Mouse (Mus musculus): ENCODE results near the gene Lhpp. TPM values are rescaled to one million over a fixed set of nuclear protein-coding genes. Genes with fewer than 3 reads are reported as not detected.
A peak's percentile ranks its signal among the peaks of the same experiment; 100 is the strongest.

Lhpp gene
- total RNA-seq, 2 experiments from 2014 or later = 1.7 to 1.8 TPM

DNA sequence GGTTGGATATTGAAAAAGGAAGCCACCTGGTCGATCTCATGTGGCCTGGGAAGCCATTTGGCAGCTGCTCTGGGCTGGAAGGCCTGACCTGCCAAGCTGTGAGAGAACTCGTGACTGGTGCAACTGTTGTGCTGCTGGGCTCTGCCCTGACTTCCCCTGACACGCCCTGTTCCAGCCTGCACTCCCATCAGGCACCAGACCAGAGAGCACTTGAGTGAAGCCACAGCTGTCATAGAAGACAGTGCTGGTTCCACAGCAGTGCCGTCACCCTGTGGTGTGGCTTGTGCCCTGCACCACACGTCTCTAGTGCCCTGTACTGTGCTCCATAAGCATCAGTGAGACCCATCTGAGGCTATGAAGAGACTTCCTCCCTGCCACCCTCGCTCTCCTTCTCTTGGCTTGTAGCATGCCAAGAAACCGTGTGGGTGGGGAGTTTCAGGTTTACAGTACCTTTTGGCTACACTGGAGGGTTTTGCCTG is 62.1 kb downstream of the Lhpp start:
- peak; percentile 62; the same call in 1 of the 2 replicates for ATAC-seq (replicated peaks; ENCODE audit: low FRiP score, poor library complexity, severe bottlenecking)

DNA sequence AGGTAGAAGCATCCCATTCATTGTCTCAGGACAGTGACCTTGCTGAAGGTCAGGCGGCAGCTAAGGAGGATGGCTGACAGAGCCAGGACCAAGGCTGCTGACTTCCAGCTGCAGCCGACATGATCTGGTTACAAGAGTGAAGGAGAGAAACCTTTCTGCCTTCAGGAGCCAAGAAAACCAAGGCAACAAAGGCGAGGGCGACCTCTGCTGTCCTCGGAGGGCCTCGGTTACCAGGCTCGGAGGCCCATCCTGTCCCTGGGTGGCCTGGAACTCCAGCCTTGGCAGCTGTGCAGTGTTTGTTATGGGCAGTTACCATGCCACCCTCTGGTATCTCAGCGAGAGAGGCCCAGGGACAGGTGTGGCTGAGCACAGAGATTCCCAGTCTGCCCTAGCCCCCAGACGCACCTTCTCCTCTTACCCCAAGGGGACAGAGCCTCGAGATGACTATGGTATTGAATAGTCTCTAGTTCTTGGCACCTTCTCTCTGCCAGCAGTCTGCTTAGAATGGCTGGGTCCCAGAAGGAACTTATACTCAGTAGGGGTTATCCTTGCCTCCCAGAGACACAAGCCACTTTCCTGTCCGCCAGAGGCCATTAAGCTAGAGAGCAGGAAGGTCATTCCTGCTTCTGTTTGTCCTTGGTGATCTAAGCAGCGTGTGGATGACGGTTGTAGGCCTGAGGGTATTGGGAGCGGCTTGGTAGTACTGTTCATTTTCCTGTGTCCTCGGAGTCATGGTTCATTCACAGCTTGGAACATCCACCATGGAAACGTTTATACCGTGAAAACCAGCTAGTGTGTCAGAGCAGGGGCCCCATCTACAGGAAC is 63.7 kb downstream of the Lhpp start:
- ATAC-seq (replicated peaks; ENCODE audit: low FRiP score, poor library complexity, severe bottlenecking) = no peak

DNA sequence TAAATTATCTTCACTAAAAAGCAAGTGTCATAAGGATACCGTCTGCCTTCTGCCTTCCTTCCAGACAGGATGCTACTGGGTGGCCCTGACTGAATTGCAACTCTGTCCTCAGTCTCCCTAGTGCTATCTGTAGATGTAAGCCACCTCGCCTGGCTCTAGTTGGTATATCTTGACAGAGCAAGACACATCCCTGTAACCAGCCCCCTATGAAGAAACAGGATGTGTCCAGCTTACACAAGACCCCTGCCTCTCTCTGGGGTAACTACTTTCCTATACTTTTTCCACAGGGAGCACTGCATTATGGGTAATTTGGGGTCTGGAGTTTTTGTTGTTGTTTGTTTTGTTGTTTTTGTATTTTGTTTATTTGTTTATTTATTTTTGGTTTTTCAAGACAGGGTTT is 65.5 kb downstream of the Lhpp start:
- no peak for ATAC-seq (replicated peaks; ENCODE audit: low FRiP score, poor library complexity, severe bottlenecking)

DNA sequence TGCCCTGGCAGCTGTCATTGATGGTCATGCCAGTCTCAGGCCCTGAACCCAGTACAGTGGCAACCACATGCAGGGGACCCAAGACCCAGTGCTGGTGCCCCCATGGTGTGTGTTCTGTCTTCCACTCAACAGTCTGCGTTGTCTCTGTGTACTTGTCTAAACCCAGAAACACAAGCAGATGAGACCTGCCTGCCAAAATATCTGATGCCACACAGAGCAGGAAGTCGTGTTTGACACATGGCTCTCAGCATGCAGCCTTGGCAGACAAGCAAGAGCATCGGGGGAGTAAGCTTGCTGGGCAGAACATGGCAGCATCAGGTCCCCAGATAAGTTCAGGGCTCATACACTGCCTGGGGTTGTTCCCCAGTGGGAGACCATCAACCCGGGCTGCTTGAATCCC is 68.7 kb downstream of the Lhpp start:
- no peak for ATAC-seq (replicated peaks; ENCODE audit: low FRiP score, poor library complexity, severe bottlenecking)

DNA sequence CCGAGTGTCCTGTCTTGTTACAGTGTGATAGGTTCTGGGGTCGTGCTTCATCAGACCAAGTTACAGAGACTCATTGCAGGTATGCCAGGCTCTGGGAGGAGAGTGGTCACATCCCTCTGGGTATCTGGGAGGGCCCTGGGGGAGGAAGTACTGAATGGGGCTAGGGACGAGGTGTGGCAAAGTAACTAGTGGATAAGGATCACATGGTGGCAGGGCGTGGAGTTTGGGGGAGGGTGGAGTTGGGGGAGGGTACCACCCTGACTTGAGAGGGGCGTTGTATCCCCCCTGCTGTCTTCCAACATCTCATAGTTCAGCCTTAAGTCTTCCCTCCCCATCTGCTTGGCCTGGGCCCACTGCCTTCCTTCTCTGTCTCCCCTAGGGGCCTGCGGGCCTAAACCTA is 69.1 kb downstream of the Lhpp start:
- ATAC-seq (replicated peaks; ENCODE audit: low FRiP score, poor library complexity, severe bottlenecking) = no peak

DNA sequence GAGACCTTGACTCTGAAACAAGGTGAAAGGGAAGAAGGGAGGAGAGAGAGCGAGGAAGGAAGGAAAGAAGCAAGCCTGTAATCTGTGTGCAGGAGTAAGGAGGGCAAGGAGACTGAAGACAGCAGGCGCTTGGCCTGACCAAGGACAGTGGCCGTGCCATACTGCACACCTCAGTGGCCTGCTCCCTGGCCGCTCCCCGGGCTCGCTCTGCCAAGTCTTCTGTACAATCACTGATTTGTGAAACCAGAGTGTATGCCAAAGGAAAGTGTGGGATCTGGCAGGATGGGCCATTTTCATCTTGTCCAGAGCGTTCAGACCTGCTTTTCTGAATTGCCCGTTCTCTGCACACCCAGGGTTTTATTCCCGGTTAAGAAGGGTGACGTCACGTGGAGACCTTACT is 70.9 kb downstream of the Lhpp start:
- no peak for ATAC-seq (replicated peaks; ENCODE audit: low FRiP score, poor library complexity, severe bottlenecking)

DNA sequence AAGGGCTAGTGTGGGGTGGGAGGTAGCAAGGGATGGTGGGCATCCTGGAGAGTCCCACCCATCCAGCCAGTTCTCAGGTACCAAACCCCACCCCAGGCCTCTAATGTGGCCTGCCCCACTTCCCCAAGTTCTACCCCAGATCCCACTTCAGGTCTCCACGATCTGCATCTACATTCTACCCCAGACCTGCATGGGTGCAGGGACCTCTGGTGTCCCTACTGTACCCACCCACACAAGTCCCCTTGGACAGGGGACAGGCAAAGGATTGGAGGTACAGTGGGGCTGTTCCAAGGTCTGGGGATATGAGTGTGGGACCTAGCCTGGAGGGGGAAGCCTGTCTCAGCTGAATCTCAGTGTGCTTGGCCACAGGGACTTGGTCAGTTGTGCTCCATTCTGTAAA is 71.4 kb downstream of the Lhpp start:
- ATAC-seq (replicated peaks; ENCODE audit: low FRiP score, poor library complexity, severe bottlenecking) = no peak

DNA sequence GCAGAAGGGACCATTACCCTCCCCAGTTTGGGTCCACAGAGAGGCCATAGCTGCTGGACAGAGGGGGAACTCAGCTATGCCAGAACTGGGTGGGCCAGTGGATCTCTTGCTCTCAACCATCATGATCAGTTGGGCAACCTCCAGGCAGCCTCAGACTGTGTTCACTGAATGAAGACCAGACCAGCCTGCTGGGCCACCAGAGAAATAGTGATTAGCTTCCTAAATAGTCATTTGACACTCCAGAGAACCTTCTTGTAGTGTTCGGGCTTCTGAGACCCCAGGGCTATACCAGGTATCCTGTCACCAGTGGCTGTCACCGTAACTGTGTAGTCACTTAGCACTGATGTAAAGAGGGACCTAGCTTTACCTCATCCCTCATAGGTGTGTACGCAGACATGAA is 71.9 kb downstream of the Lhpp start:
- no peak for ATAC-seq (replicated peaks; ENCODE audit: low FRiP score, poor library complexity, severe bottlenecking)

DNA sequence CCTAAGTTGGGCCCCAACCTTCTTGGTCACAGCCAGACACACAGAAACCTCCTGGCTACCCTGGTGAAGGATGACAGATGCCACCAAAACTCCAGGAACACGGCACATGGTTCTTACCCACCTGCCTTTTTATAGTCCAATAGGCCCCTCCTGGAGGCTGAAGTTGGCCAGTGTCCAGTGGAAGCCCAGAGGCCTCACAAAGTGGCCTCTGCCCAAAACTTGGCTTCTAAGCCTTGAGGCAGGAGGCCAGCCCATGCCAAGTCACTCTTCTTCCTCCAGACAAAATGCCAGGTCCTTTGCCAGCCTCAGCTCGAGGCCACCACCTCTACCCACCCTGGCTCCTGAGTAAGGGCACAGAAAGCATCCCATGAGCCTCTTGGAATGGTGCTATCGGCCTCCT is 72.5 kb downstream of the Lhpp start:
- ATAC-seq (replicated peaks; ENCODE audit: low FRiP score, poor library complexity, severe bottlenecking) = no peak

DNA sequence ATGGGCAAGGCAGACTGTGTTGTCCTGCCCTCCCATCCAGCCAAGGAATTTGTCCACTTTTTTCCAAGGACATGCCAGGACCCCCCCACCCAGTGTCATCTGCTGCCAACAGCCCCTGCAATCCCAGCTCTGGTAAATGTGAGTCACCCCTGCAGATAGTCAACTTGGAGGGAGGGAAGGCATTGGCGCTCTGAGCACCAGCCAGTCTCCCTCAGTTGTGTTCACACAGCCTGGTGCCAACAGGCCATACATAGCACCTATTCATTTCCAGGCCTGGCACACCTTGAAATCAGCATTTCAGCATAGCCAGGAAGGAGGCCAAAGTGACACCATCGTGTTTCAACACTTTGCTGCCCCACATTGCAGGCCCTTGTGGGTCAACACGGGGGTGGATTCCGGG is 73.5 kb downstream of the Lhpp start:
- ATAC-seq (replicated peaks; ENCODE audit: low FRiP score, poor library complexity, severe bottlenecking) = no peak

DNA sequence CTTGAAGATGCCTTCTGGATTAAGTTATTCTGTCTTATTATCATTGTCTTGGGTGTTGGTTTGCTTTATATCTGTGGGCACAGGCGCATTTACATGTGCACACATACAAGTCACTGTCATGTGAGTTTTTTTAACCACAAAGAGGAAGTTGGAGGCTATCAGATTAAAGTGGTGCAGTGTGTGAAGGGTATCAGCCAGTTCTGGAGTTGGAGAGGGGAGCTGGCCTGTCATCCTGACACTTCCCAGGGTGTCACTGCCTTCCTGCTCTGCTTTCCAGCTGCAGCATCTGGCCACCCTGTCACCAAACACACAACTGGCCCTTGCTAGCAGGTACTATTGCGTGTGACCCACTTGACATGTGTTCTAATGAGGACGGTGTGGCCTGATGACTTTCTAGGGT is 76.1 kb downstream of the Lhpp start:
- no peak for ATAC-seq (replicated peaks; ENCODE audit: low FRiP score, poor library complexity, severe bottlenecking)

DNA sequence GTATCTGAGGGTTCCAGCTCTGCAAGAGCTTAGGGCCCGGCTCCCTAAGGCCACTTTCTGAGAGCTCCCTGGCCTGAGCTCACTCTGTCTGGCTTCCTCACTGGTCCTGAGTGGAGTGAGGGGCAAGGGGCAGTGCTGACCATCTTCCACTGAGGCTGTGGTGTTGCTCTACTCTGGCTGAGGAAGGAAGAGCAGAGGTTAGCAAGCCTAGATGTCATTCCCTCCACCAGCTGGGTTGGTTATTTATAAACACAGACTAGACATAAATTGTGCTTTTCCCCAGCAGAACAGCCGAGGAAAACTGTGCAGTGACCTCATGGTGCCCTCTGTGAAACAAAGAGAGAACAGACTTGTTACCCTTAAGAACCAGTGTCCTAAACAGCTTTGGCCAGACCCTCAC is 77.5 kb downstream of the Lhpp start:
- no peak for ATAC-seq (replicated peaks; ENCODE audit: low FRiP score, poor library complexity, severe bottlenecking)

DNA sequence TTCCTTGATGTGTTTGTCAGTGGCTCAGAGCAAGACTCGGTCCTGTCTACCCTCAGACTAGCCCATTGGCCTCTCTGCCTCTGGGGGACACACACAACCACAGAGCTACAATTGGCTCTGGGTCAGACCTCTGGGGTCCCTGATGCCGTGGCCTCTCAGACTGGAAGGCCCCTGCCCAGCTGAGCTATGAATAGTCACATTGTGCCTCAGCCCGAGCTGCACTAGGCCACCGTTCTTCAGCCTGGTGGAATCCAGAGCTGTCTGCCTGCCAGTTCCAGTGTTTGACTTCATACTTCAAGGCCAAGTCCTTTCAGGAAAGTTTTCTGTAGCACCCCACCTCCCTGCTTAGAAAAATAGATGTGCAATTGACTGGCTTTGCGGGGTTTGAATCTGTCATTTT is 78.3 kb downstream of the Lhpp start:
- no peak for ATAC-seq (replicated peaks; ENCODE audit: low FRiP score, poor library complexity, severe bottlenecking)

DNA sequence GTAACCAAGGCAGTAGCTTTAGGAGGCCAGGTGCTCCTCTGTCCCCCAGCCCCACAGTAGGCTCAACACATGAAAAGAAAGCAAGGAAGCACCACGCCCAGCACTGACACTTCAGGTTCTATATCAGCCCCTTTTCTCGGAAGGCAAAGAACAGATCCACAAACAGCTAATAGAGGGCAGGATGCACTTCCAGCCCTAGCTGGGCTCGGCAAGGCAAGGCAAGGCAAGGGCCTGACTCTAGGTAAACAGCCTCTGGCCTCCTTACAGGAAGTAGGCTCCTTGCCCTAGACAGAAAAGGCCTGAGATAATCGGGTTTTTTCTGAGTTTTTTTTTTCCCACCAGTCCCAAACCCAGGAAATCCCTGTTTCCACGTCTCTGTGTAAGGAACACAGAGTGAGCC is 79.3 kb downstream of the Lhpp start:
- no peak for ATAC-seq (replicated peaks; ENCODE audit: low FRiP score, poor library complexity, severe bottlenecking)

DNA sequence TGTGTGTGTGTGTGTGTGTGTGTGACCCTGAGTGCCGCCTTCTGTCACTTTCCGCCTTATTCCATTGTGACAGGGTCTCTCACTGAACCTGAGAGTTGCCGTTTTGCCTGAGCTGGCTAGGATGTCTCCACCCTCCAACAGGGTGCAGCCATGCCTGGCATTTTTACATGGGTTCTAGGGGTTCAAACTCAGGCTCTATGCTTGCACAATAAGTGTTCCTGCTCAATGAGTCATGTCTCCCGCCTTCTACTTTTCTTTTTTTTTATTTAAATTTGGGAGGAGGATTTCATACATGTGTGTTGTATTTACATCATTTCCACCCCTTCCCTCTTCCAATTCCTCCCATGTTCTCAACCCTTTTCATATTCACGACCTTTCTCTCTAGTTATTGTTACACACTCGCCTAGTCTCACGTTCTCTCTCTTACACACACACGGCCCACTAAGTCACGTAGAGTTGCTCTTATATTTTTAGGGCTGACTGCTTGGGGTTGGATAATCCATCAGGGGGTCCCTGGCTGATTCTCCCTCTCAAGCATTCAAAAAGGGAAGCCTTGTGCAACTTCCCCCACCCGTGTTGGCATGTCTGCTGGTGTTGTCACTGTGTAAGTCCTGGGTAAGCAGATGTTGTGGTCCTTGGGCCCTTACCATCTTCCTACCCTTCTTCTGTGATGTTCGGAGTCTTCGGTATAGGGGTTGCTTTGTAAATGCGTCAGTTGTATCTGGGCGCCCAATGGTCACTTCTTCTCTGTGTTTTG is 80.5 kb downstream of the Lhpp start:
- ATAC-seq (replicated peaks; ENCODE audit: low FRiP score, poor library complexity, severe bottlenecking) = no peak

DNA sequence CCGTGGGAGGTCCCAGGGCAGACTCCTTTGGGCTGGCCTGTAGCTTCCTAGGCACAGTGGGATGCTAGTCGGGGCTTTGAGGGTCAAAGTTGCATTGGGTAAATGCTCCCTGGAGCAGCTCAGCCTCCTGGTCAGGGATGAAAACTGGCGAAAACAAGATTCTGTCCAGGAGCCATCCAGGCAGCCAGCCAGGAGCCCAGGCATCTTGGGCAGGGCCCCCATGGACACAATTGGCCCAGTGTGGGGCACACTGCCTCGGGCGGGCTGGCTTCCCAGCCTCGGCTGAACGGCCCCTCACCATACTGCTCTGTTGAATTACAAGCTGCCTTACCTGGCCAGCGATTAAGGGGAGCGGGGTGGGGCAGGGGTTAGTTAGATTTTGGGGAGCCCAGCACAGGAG is 82.3 kb downstream of the Lhpp start:
- ATAC-seq (replicated peaks; ENCODE audit: low FRiP score, poor library complexity, severe bottlenecking) = no peak

DNA sequence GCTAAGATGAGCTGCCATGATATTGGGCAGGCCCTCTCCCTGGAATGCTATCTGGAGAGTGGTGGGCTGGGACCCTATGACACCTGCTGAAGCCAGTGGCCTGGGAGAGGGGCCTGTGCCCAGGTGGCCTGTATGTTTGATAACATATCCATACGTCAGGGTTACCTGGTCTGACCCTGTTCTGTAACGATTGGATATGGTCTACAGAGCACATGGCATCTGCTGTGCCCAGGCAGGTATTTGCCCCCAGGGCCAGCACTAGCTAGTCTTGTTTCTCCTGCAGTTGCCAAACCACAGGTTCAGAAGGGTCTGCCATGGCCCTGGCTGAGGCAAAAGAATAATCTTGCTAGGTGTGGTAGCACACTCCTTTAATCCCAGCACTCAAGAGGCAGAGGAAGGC is 83.1 kb downstream of the Lhpp start:
- ATAC-seq (replicated peaks; ENCODE audit: low FRiP score, poor library complexity, severe bottlenecking) = no peak

DNA sequence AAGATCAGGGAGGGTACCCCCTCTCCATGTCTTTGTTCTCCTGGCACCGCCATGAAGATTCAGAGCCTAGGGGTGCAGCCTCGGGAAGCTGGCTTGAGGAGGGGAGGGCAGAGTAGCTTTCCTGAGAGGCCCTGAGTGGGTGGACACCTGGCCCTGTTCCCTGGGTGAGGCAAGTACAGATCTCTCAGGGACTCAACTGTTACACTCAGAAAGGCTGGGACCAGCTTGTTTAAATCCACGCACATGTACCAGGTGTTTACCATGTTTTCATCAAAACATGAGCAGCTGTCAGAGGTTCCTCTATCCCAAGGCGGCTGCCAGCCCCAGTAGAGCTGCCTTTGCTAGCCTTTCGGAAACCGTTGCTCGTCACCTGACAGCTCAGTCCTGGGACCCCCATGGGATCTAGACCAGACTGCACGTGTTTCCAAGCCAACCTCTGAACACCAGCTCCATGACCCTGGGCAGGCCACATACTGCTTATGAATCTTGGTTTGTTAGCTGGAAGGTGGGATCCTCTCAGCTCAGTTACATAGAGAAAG is 86.9 kb downstream of the Lhpp start:
- ATAC-seq (replicated peaks; ENCODE audit: low FRiP score, poor library complexity, severe bottlenecking) = no peak

DNA sequence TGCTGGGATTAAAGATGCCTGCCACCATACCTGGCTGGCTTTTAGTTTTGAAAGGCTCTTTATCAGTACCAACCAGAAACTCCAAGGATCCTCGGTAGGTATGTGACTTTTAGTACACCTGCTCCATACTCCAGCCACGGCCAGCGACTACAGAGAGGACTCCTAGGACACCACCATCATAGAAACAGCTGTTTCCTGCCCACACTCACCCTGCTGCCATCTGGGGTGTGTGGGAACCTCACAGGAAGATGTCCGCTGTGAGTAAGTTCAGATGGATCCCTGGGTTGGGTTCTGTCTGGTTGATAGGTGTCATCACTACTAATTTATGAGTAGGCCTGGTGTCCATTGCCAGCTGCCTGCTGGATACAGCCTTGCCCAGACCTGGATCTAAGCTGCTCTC is 88.3 kb downstream of the Lhpp start:
- ATAC-seq (replicated peaks; ENCODE audit: low FRiP score, poor library complexity, severe bottlenecking) = no peak

DNA sequence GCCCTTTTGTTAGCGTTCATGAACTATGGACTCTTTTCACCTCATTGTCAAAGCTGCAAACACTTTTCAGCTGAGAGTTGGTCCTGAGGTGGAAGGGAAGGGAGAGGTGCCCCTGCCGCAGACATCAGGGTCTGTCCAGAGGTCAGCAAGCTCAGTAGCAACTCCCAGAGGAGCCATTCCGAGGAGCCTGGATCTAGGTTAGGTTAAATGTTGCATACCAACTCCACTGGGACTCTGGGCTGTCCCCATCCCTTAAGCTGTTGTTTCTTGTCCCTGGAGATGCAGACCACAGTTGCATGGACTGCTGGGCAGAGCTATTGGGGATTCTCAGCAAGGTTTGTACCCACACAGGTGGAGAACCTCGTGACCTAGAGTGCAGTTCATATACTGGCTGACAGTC is 88.7 kb downstream of the Lhpp start:
- no peak for ATAC-seq (replicated peaks; ENCODE audit: low FRiP score, poor library complexity, severe bottlenecking)

DNA sequence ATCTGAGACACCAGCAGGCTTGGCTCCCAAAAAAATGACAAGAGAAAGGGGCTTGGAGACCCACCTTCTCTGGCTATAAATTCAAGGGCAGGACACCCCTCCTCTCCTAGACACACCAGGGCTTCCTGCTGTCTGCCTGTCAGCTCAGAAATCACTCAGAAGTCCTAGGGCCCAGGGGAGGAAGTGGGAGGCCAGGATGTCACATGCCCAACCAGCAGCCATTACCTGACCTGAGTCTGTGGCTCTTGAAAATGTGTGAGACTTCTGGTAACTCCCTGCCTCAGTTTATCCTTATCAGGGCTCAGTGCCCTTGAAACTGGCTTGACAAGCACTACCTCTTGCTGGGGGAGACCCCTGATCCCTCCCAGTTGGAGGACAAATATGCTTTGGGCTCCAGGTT is 89.2 kb downstream of the Lhpp start:
- no peak for ATAC-seq (replicated peaks; ENCODE audit: low FRiP score, poor library complexity, severe bottlenecking)
